Mouse (Mus musculus): ENCODE data around the gene Ap1ar. TPM values are rescaled to one million over a fixed set of nuclear protein-coding genes. Genes with fewer than 3 reads are reported as not detected.
"Not testable (repeated sequence)": the region's sequence is repeated elsewhere in the genome, so short reads cannot be mapped to it uniquely, and the experiment has no call there.

Ap1ar gene
- total RNA-seq, 2 experiments from 2014 or later: 15.5 to 16.7 TPM

GRCm38 (mm10) chr3:127805071-127805470 is 32.3 kb downstream of the Ap1ar start:
- intact Hi-C loops (cut with DNase I): no loop called here

GRCm38 (mm10) chr3:127804439-127804838 is 32.9 kb downstream of the Ap1ar start:
- intact Hi-C loops (cut with DNase I): no loop called here
- DNase-seq (ENCODE audit: low spot score): no peak

More at GRCm38 (mm10) chr3:127805071-127805470, 32.3 kb downstream of the Ap1ar start:
- no peak for DNase-seq (ENCODE audit: low spot score)

GRCm38 (mm10) chr3:127802814-127803213 is 34.5 kb downstream of the Ap1ar start:
- DNase-seq (ENCODE audit: low spot score): no peak
- intact Hi-C loops (cut with DNase I): no loop called here

DNA sequence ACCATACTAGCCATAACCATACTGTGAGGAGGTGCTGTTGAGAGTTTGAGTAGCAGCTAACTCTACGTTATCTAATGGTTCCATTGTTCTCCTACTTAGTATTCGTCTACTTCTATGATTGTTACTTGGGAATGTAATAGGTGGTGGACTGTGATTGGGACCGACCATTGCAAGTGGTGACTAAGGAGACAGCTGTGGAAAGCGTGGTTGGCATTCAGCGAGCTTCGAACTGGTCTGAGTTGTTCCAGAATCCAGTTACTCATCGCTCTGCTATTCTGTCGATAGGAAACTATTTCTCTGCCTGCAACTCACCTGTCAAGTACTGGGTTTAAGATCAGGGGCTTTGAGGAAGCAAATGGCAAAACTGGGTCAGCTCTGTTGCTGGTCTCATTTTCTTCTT is 36.2 kb downstream of the Ap1ar start:
- no peak for DNase-seq (ENCODE audit: low spot score)
- intact Hi-C loops (cut with DNase I): no loop called here

- intact Hi-C loops (cut with DNase I): no loop called here
These were observed 41.1 kb downstream of the Ap1ar start for GRCm38 (mm10) chr3:127796271-127796670.

GRCm38 (mm10) chr3:127795762-127796161 is 41.6 kb downstream of the Ap1ar start:
- DNase-seq (ENCODE audit: low spot score): no peak
- intact Hi-C loops (cut with DNase I): no loop called here

More at GRCm38 (mm10) chr3:127796271-127796670, 41.1 kb downstream of the Ap1ar start:
- DNase-seq (ENCODE audit: low spot score): no peak

DNA sequence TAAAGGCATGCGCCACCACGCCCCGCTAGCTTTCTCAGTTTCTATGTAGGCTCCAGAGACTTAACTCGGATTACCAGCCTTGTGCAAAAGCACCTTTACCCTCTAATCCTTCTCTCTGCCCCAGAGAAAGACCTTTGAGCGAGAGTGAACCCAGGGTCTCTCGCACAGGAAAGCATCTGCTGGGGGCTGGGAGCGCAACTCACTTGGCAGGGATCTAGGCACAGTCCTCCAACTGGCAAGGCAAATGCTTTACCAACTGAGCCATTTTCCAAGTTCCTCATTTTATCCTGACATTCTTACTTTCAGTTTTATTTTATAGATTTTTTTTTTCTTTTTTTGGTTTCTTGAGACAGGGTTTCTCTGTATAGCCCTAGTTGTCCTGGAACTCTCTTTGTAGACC is 44.3 kb downstream of the Ap1ar start:
- intact Hi-C loops (cut with DNase I): loop anchor here (5.0 kb wide), 1 partner anchor 44 kb away; the partner anchor contains the start of gene Ap1ar
- no peak for DNase-seq (ENCODE audit: low spot score)

DNA sequence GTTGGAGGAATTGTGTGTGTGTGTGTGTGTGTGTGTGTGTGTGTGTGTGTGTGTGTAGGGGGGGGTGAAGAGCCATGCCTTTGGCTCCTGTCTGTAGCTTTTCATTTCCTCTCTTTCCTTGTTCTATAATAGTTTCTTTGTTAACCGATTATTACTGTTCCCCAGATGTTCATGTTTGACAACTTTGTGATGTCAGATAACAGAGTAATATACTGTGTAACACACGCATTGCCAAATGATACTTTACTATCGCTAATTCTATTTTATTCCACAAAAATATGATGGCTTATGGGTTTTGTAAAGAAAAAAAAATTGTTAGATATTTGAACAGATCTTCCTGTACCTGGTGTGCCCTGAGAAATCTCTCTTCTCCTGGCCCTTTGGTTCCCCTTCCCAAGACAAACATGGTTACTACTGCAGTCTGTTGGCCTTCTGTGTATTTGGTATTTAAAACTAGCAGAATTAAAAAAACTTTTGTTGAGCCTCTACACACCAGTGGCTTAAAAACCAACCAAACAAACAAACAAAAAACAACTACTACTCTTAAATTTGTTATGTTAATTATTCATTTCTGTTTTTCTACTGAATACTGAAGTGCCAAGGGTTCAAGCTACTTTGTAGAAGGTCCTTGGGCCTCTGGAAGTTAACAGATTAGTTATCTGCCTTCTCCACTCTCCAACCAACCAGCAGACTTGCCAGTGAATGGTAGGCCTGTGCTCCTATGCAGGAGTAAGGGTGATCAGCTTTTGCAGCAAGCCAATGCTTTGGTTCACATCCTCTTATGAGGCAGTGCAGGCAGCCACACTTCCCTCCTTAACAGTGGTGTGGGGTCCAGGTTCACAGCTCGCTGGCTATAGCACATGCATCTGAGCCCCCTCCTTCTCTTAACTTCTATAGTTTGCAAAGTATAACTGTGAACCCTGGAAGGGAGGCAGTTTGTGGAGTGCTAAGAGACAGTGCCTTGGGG is 45.4 kb downstream of the Ap1ar start:
- intact Hi-C loops (cut with DNase I): loop anchor here (5.0 kb wide), 1 partner anchor 45 kb away; the partner anchor contains the start of gene Ap1ar
- DNase-seq (ENCODE audit: low spot score): no peak

GRCm38 (mm10) chr3:127791056-127791483 is 46.3 kb downstream of the Ap1ar start:
- intact Hi-C loops (cut with DNase I): loop anchor here (5.0 kb wide), 1 partner anchor 46 kb away; the partner anchor contains the start of gene Ap1ar

GRCm38 (mm10) chr3:127790234-127791055 is 46.9 kb downstream of the Ap1ar start:
- intact Hi-C loops (cut with DNase I): loop anchor here (5.0 kb wide), 1 partner anchor 47 kb away; the partner anchor contains the start of gene Ap1ar
- no peak for DNase-seq (ENCODE audit: low spot score)

More at GRCm38 (mm10) chr3:127791056-127791483, 46.3 kb downstream of the Ap1ar start:
- DNase-seq (ENCODE audit: low spot score): no peak

DNA sequence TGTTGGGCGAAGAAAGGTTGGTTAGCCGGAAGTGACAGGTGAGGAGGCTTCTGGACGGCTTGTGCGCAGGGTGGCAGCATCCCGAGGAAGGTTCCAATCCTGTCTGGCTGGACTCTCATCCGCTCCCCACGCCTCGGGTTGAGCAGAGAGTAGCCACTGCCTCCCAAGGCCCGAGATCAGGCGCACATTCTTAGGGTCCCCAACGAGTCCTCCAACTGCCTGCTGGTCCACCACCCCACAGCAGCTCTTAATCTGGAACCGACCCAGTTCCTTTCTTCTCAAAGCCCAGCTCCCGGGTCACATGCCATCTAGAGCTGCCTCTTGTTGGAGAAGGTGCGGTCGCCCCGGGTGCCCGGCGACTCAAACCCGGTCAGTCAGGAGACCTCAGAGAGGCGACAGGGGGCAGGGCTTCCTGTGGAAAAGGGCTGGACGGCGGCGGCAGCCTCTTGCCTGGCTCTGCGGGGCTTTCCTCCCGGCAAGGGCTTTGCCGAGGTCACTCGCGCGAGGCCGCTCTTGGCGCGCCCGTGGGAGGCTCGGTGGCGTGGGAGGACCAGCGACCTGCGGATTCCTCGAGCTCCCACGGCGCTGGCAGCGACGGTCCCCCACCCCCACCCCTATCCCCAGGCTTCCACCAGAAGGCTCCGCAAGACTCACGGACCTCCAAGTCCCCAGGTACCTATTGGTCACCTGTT is 47.7 kb downstream of the Ap1ar start, which contains the start of gene Tifa:
Gene Tifa, plus strand, starts transcription at position 306 of the 692 bp plus-strand sequence.
- DNase-seq (ENCODE audit: low spot score): peak; percentile 62
- intact Hi-C loops (cut with DNase I): loop anchor here (5.0 kb wide), 1 partner anchor 48 kb away; the partner anchor contains the start of gene Ap1ar

GRCm38 (mm10) chr3:127788919-127789318 is 48.4 kb downstream of the Ap1ar start:
- intact Hi-C loops (cut with DNase I): no loop called here
- DNase-seq (ENCODE audit: low spot score): no peak

- intact Hi-C loops (cut with DNase I): no loop called here
- no peak for DNase-seq (ENCODE audit: low spot score)
These were observed 49.3 kb downstream of the Ap1ar start for GRCm38 (mm10) chr3:127788038-127788437.

DNA sequence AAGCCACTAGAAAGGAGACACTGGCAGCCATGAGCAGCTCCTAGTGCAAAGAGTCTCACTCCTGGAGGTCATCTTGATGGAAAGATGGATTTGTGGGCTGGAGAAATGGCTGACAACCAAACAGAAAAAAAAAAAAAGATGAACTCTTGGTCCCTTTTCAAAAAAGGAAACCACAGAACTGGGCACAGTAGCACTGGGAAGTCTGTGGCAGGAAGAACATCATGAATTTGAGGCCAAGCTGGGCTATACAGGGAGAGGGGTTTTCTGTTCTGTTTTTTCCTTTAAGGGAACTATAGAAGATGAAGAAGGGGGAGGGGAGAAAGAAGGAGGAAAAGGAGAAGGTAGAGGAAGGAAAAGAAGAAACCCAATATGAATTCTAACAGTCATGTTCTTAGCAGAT is 50.3 kb downstream of the Ap1ar start:
- intact Hi-C loops (cut with DNase I): no loop called here
- no peak for DNase-seq (ENCODE audit: low spot score)

DNA sequence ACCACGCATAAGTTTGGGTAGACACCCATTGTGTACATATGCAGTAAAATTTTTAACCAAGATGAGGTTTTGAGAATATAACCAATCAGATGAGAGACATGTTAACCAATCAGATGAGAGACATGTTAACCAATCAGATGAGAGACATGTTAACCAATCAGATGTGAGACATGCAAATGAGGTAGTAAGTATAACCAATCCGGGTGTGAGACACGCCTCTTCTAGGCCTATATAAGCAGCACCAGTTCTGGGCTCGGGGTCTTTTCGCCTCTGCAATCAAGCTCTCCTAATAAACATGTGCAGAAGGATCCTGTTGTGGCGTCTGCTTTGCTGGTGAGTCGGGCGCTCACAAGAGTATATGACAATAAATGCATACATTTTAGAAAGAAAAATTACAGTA is 53.6 kb downstream of the Ap1ar start:
- DNase-seq (ENCODE audit: low spot score); intact Hi-C loops (cut with DNase I): not testable (repeated sequence)

GRCm38 (mm10) chr3:127782921-127783320 is 54.4 kb downstream of the Ap1ar start:
- DNase-seq (ENCODE audit: low spot score): no peak
- intact Hi-C loops (cut with DNase I): no loop called here

- intact Hi-C loops (cut with DNase I): no loop called here
- no peak for DNase-seq (ENCODE audit: low spot score)
These were observed 56.4 kb downstream of the Ap1ar start for GRCm38 (mm10) chr3:127780921-127781320.

DNA sequence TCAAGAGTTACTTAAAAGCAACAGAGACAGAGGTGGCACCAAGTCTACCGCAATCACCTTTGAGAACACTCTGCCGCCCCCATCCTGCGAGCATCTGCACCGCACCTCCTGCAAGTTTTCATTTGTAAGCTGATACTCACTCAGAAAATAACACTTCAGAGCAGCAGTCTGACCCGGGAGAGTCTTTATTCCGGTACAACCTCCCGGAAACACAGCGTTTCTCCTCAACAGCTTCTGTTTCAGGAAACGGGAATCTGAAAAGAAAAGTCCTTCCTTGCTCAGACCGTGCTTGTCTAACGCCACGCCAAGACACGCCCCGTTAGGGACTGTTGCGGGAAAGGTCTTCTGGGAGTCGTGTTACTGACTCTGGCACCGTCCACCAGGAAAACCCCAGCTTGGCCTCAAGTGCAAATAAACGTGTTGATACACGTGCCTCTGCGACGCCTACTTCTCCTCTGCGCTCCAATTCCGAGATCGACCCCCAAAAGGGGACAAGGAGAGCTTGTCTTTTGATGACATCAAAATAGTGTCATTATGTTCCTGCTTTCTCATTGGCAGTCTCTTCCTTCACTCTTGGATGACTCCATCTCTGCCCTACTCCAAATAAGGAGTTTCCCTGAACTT is 57.2 kb downstream of the Ap1ar start, which contains the start of gene Alpk1:
Gene Alpk1, minus strand, starts transcription at position 507 of the 624 bp plus-strand sequence.
- peak; percentile 72 for DNase-seq (ENCODE audit: low spot score)
- intact Hi-C loops (cut with DNase I): no loop called here

DNA sequence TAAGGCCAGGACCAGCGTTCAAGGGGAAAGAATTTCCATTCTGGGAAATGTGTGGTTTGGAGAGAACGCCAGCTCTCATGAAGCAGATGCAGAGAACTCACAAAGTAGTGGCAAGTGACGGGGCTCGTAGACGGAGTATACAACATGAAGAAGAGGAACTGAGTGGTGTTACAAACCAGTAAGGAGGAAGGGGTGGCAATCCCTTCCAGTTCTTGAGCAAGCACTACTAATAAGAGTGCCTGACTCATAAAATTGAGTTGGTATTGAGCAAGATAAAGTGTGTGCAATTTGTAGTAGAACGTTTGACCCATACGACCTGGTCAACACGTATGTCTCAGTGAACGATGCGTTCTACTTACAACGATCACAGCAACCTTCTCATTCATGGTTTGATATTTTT is 68.2 kb downstream of the Ap1ar start:
- DNase-seq (ENCODE audit: low spot score): no peak
- intact Hi-C loops (cut with DNase I): no loop called here
